Mouse (Mus musculus): Measurements from ENCODE around the gene Usp7. TPM values are rescaled to one million over a fixed set of nuclear protein-coding genes. Genes with fewer than 3 reads are reported as not detected.

The Usp7 gene
- polyA plus RNA-seq, 1 experiment from 2014 or later: 17.1 TPM

- 58% methylated on average over 5 of the region's 5 CpGs for WGBS
- Histone ChIP-seq H3K9ac (no peak overlapping the region), H3K9me3 (replicated peaks) (no peaks in the 10 kb centered on the region), H3K4me3 (no peak overlapping the region), H3K27me3 (replicated peaks) (no peaks in the 10 kb centered on the region), H3K36me3 (no peaks in the 10 kb centered on the region), H3K4me1 (replicated peaks) (no peaks in the 10 kb centered on the region), H3K4me2 (no peak overlapping the region), H3K27ac (ENCODE audit: poor library complexity, severe bottlenecking) (no peak overlapping the region)
- ATAC-seq (ENCODE audit: insufficient number of reproducible peaks, low FRiP score): peak; percentile 61; the same call in 1 of the 2 replicates
Measured at GRCm38 (mm10) chr16:8751555-8752235, 40.4 kb downstream of the Usp7 start.

- no peaks in the 10 kb centered on the region for H3K27me3 ChIP-seq (replicated peaks)
- H3K27ac ChIP-seq (ENCODE audit: poor library complexity, severe bottlenecking): no peak overlapping the region
- no peak overlapping the region for H3K4me3 ChIP-seq
- 93% methylated on average over 8 of the region's 8 CpGs for WGBS
- no peaks in the 10 kb centered on the region for H3K9me3 ChIP-seq (replicated peaks)
- ATAC-seq (ENCODE audit: insufficient number of reproducible peaks, low FRiP score): no peak
- H3K4me1 ChIP-seq (replicated peaks): no peaks in the 10 kb centered on the region
- H3K36me3 ChIP-seq: no peaks in the 10 kb centered on the region
- H3K4me2 ChIP-seq: no peak overlapping the region
- no peak overlapping the region for H3K9ac ChIP-seq
Measured at GRCm38 (mm10) chr16:8748904-8749303, 43.2 kb downstream of the Usp7 start.

DNA sequence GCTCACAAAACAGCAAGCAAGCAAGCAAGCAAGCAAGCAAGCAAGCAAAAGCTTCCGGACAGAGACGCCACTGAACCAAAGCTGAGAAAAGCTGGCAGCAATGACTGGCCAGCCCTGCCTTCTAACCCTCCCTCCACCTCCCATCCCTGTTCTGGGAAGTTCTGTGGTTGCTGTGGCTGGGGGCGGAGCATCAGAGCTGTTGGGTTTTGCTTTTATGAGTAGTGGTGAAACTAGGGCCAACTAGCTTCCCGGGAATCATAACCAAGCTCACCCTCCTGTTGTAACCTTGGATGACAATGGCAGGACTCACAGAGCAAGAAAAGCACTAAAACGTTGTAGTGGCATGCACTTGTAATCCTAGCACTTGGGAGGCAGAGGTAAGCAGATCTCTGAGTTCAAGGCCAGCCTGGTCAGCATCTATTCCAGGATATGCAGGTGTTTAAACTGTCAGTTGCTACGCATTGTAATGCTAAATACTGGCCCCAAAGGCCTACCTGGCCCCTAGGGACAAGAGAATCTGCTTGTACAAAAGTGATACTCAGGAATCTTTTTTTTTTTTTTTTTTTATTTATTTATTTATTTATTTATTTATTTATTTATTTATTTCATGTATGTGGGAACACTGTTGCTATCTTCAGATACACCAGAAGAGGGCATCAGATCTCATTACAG lies 43.8 kb downstream of the Usp7 start:
- whole genome bisulfite sequencing: 79% methylated on average over 6 of the region's 6 CpGs
- H3K36me3 ChIP-seq: no peaks in the 10 kb centered on the region
- H3K9ac ChIP-seq: no peak overlapping the region
- no peaks in the 10 kb centered on the region for H3K27me3 ChIP-seq (replicated peaks)
- no peak for ATAC-seq (ENCODE audit: insufficient number of reproducible peaks, low FRiP score)
- no peak overlapping the region for H3K4me3 ChIP-seq
- no peaks in the 10 kb centered on the region for H3K4me1 ChIP-seq (replicated peaks)
- H3K9me3 ChIP-seq (replicated peaks): no peaks in the 10 kb centered on the region
- no peak overlapping the region for H3K27ac ChIP-seq (ENCODE audit: poor library complexity, severe bottlenecking)
- H3K4me2 ChIP-seq: no peak overlapping the region

- WGBS: 70% methylated on average over 3 of the region's 3 CpGs
- no peak overlapping the region for H3K27ac ChIP-seq (ENCODE audit: poor library complexity, severe bottlenecking)
Measured at GRCm38 (mm10) chr16:8747772-8748171, 44.3 kb downstream of the Usp7 start.

DNA sequence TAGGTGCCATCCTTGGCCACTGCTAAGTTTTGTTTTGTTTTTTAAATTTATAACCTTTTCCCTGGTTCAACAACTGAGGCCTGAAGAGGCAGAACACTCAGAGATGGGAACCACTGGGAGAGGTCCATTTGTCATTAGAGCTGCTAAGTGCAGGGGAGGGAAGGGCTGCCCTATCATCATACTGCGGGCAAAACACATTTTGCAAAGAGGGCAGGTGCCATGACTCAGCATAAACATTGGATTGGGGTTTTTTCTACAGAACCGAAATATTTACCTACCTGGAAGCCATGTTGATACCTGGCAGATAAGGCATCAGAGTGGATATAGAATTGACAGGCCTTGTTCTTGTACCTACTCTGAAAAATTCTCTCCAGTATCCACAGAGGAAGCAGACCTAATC lies 45.6 kb downstream of the Usp7 start:
- no peaks in the 10 kb centered on the region for H3K4me1 ChIP-seq (replicated peaks)
- H3K27ac ChIP-seq (ENCODE audit: poor library complexity, severe bottlenecking): no peak overlapping the region
- no peak overlapping the region for H3K9ac ChIP-seq
- ATAC-seq (ENCODE audit: insufficient number of reproducible peaks, low FRiP score): peak; percentile 66
- H3K4me2 ChIP-seq: no peak overlapping the region
- H3K4me3 ChIP-seq: no peak overlapping the region
- no peaks in the 10 kb centered on the region for H3K36me3 ChIP-seq
- no peaks in the 10 kb centered on the region for H3K27me3 ChIP-seq (replicated peaks)
- WGBS: 63% methylated on average over 2 of the region's 2 CpGs
- H3K9me3 ChIP-seq (replicated peaks): no peaks in the 10 kb centered on the region

More at GRCm38 (mm10) chr16:8747772-8748171, 44.3 kb downstream of the Usp7 start:
- no peaks in the 10 kb centered on the region for H3K4me1 ChIP-seq (replicated peaks)
- H3K36me3 ChIP-seq: no peaks in the 10 kb centered on the region
- no peak overlapping the region for H3K4me2 ChIP-seq
- no peaks in the 10 kb centered on the region for H3K27me3 ChIP-seq (replicated peaks)
- H3K4me3 ChIP-seq: no peak overlapping the region
- H3K9me3 ChIP-seq (replicated peaks): no peaks in the 10 kb centered on the region
- H3K9ac ChIP-seq: no peak overlapping the region
- ATAC-seq (ENCODE audit: insufficient number of reproducible peaks, low FRiP score): no peak

GRCm38 (mm10) chr16:8745751-8746150 lies 46.4 kb downstream of the Usp7 start:
- H3K36me3 ChIP-seq: no peaks in the 10 kb centered on the region
- no peak overlapping the region for H3K27ac ChIP-seq (ENCODE audit: poor library complexity, severe bottlenecking)
- no peak overlapping the region for H3K9ac ChIP-seq
- H3K27me3 ChIP-seq (replicated peaks): no peaks in the 10 kb centered on the region
- no peak overlapping the region for H3K4me2 ChIP-seq
- H3K9me3 ChIP-seq (replicated peaks): no peaks in the 10 kb centered on the region
- no peaks in the 10 kb centered on the region for H3K4me1 ChIP-seq (replicated peaks)
- no peak overlapping the region for H3K4me3 ChIP-seq
- ATAC-seq (ENCODE audit: insufficient number of reproducible peaks, low FRiP score): no peak
- 92% methylated on average over 2 of the region's 2 CpGs for WGBS

DNA sequence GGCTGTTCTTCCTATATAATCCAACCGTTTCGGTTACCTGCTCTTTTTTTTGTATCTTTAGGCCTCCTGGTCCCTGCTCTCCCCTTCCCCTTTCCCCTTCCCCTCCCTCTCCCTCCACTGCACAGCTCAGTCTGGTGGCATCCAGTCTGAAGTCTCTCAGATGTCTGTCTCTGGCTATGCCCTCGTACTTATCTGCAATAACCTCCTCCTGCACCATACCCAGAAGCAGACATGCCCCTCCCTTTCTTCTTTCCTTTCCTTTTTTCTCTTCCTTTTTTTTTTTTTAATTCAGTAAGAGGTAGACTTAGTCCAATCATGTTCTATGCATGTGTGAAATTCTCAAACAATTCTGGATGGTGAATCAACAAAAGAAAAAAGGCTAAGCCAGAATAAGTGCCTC lies 48.1 kb downstream of the Usp7 start:
- H3K9me3 ChIP-seq (replicated peaks): no peaks in the 10 kb centered on the region
- H3K4me3 ChIP-seq: no peak overlapping the region
- H3K36me3 ChIP-seq: no peaks in the 10 kb centered on the region
- H3K27ac ChIP-seq (ENCODE audit: poor library complexity, severe bottlenecking): no peak overlapping the region
- H3K9ac ChIP-seq: no peak overlapping the region
- no peaks in the 10 kb centered on the region for H3K27me3 ChIP-seq (replicated peaks)
- ATAC-seq (ENCODE audit: insufficient number of reproducible peaks, low FRiP score): no peak
- no peak overlapping the region for H3K4me2 ChIP-seq
- WGBS: 55% methylated on average over 3 of the region's 3 CpGs
- H3K4me1 ChIP-seq (replicated peaks): no peaks in the 10 kb centered on the region

GRCm38 (mm10) chr16:8741697-8742096 lies 50.4 kb downstream of the Usp7 start:
- Histone ChIP-seq H3K27ac (ENCODE audit: poor library complexity, severe bottlenecking) (no peak overlapping the region), H3K9ac (no peak overlapping the region), H3K4me3 (no peak overlapping the region), H3K27me3 (replicated peaks) (no peaks in the 10 kb centered on the region), H3K9me3 (replicated peaks) (no peaks in the 10 kb centered on the region), H3K4me2 (no peak overlapping the region), H3K4me1 (replicated peaks) (peaks cover 5% of the 10 kb centered on the region), H3K36me3 (no peaks in the 10 kb centered on the region)
- WGBS: 74% methylated on average over 5 of the region's 5 CpGs
- no peak for ATAC-seq (ENCODE audit: insufficient number of reproducible peaks, low FRiP score)

- ATAC-seq (ENCODE audit: insufficient number of reproducible peaks, low FRiP score): no peak
- Histone ChIP-seq H3K9me3 (replicated peaks) (no peaks in the 10 kb centered on the region), H3K4me1 (replicated peaks) (peaks cover 11% of the 10 kb centered on the region), H3K27me3 (replicated peaks) (no peaks in the 10 kb centered on the region), H3K27ac (ENCODE audit: poor library complexity, severe bottlenecking) (no peak overlapping the region), H3K36me3 (no peaks in the 10 kb centered on the region), H3K4me2 (no peak overlapping the region), H3K4me3 (no peak overlapping the region), H3K9ac (no peak overlapping the region)
- 50% methylated on average over 1 of the region's 1 CpGs for WGBS
Measured at GRCm38 (mm10) chr16:8741110-8741509, 51.0 kb downstream of the Usp7 start.

GRCm38 (mm10) chr16:8738542-8739514 lies 53.3 kb downstream of the Usp7 start:
- Histone ChIP-seq H3K36me3 (no peaks in the 10 kb centered on the region), H3K4me2 (peak overlapping the region; percentile 75), H3K4me1 (replicated peaks) (peaks cover 34% of the 10 kb centered on the region), H3K9ac (peak overlapping the region; percentile 95), H3K9me3 (replicated peaks) (no peaks in the 10 kb centered on the region), H3K4me3 (peak overlapping the region; percentile 90), H3K27me3 (replicated peaks) (no peaks in the 10 kb centered on the region), H3K27ac (ENCODE audit: poor library complexity, severe bottlenecking) (peak overlapping the region; percentile 98)
- WGBS: 15% methylated on average over 126 of the region's 126 CpGs
- ATAC-seq (ENCODE audit: insufficient number of reproducible peaks, low FRiP score): peak; percentile 93
